Mouse (Mus musculus): Measurements from ENCODE around the gene Fto. TPM values are rescaled to one million over a fixed set of nuclear protein-coding genes. Genes with fewer than 3 reads are reported as not detected.

Fto gene
- polyA plus RNA-seq, 1 experiment from 2014 or later: 19.9 TPM

GRCm38 (mm10) chr8:91347595-91347994, 34.3 kb downstream of the Fto start:
- peaks cover 8% of the 10 kb centered on the region; the same call in 1 of the 2 replicates for H3K4me1 ChIP-seq (ENCODE audit: control insufficient read depth, low read depth, low read length)
- H3K36me3 ChIP-seq (ENCODE audit: control insufficient read depth, insufficient read depth): no peaks in the 10 kb centered on the region
- no peaks in the 10 kb centered on the region for H3K27me3 ChIP-seq (ENCODE audit: control insufficient read depth, insufficient read depth, low read depth, low read length)
- no peak overlapping the region for H3K4me3 ChIP-seq (ENCODE audit: low read depth, low read length)
- no peaks in the 10 kb centered on the region for H3K9me3 ChIP-seq (replicated peaks; ENCODE audit: control insufficient read depth, low read length)
- H3K9ac ChIP-seq (ENCODE audit: low read depth, low read length): no peak overlapping the region
- 62% methylated on average over 6 of the region's 6 CpGs for WGBS (ENCODE audit: insufficient replicate concordance)
- no peak overlapping the region for H3K27ac ChIP-seq (ENCODE audit: low read length)
- ATAC-seq (ENCODE audit: low read depth): no peak
- no peak overlapping the region for H3K4me2 ChIP-seq (ENCODE audit: low read depth, low read length)

- peaks cover 7% of the 10 kb centered on the region for H3K4me1 ChIP-seq (ENCODE audit: control insufficient read depth, low read depth, low read length)
- H3K27ac ChIP-seq (ENCODE audit: low read length): no peak overlapping the region
- H3K4me3 ChIP-seq (ENCODE audit: low read depth, low read length): no peak overlapping the region
- H3K36me3 ChIP-seq (ENCODE audit: control insufficient read depth, insufficient read depth): no peaks in the 10 kb centered on the region
- H3K4me2 ChIP-seq (ENCODE audit: low read depth, low read length): no peak overlapping the region
- no peaks in the 10 kb centered on the region for H3K9me3 ChIP-seq (replicated peaks; ENCODE audit: control insufficient read depth, low read length)
- no peak for ATAC-seq (ENCODE audit: low read depth)
- H3K27me3 ChIP-seq (ENCODE audit: control insufficient read depth, insufficient read depth, low read depth, low read length): no peaks in the 10 kb centered on the region
- 79% methylated on average over 7 of the region's 7 CpGs for WGBS (ENCODE audit: insufficient replicate concordance)
- H3K9ac ChIP-seq (ENCODE audit: low read depth, low read length): no peak overlapping the region
Observed at GRCm38 (mm10) chr8:91349816-91350215, 36.5 kb downstream of the Fto start.

- ATAC-seq (ENCODE audit: low read depth): no peak
Observed at GRCm38 (mm10) chr8:91350628-91351027, 37.3 kb downstream of the Fto start.

GRCm38 (mm10) chr8:91352598-91352997, 39.3 kb downstream of the Fto start:
- Histone ChIP-seq H3K27me3 (ENCODE audit: control insufficient read depth, insufficient read depth, low read depth, low read length) (no peaks in the 10 kb centered on the region), H3K27ac (ENCODE audit: low read length) (no peak overlapping the region), H3K4me3 (ENCODE audit: low read depth, low read length) (no peak overlapping the region), H3K9ac (ENCODE audit: low read depth, low read length) (no peak overlapping the region), H3K4me2 (ENCODE audit: low read depth, low read length) (no peak overlapping the region), H3K36me3 (ENCODE audit: control insufficient read depth, insufficient read depth) (no peaks in the 10 kb centered on the region), H3K9me3 (replicated peaks; ENCODE audit: control insufficient read depth, low read length) (no peaks in the 10 kb centered on the region), H3K4me1 (ENCODE audit: control insufficient read depth, low read depth, low read length) (peaks cover 5% of the 10 kb centered on the region)
- no peak for ATAC-seq (ENCODE audit: low read depth)
- WGBS (ENCODE audit: insufficient replicate concordance): 36% methylated on average over 3 of the region's 3 CpGs

More at GRCm38 (mm10) chr8:91350628-91351027, 37.3 kb downstream of the Fto start:
- Histone ChIP-seq H3K27me3 (ENCODE audit: control insufficient read depth, insufficient read depth, low read depth, low read length) (no peaks in the 10 kb centered on the region), H3K9ac (ENCODE audit: low read depth, low read length) (no peak overlapping the region), H3K27ac (ENCODE audit: low read length) (no peak overlapping the region), H3K4me1 (ENCODE audit: control insufficient read depth, low read depth, low read length) (peaks cover 7% of the 10 kb centered on the region), H3K9me3 (replicated peaks; ENCODE audit: control insufficient read depth, low read length) (no peaks in the 10 kb centered on the region), H3K4me2 (ENCODE audit: low read depth, low read length) (no peak overlapping the region), H3K36me3 (ENCODE audit: control insufficient read depth, insufficient read depth) (no peaks in the 10 kb centered on the region), H3K4me3 (ENCODE audit: low read depth, low read length) (no peak overlapping the region)
- 72% methylated on average over 7 of the region's 7 CpGs for WGBS (ENCODE audit: insufficient replicate concordance)

GRCm38 (mm10) chr8:91353062-91353461, 39.7 kb downstream of the Fto start:
- no peaks in the 10 kb centered on the region for H3K36me3 ChIP-seq (ENCODE audit: control insufficient read depth, insufficient read depth)
- 72% methylated on average over 5 of the region's 5 CpGs for WGBS (ENCODE audit: insufficient replicate concordance)
- ATAC-seq (ENCODE audit: low read depth): peak; percentile 64

GRCm38 (mm10) chr8:91353907-91354306, 40.6 kb downstream of the Fto start:
- no peak for ATAC-seq (ENCODE audit: low read depth)
- 72% methylated on average over 4 of the region's 4 CpGs for WGBS (ENCODE audit: insufficient replicate concordance)
- H3K27ac ChIP-seq (ENCODE audit: low read length): no peak overlapping the region

More at GRCm38 (mm10) chr8:91353062-91353461, 39.7 kb downstream of the Fto start:
- no peak overlapping the region for H3K4me3 ChIP-seq (ENCODE audit: low read depth, low read length)
- H3K4me2 ChIP-seq (ENCODE audit: low read depth, low read length): no peak overlapping the region
- H3K4me1 ChIP-seq (ENCODE audit: control insufficient read depth, low read depth, low read length): peaks cover 5% of the 10 kb centered on the region
- H3K27me3 ChIP-seq (ENCODE audit: control insufficient read depth, insufficient read depth, low read depth, low read length): no peaks in the 10 kb centered on the region
- no peak overlapping the region for H3K27ac ChIP-seq (ENCODE audit: low read length)
- H3K9ac ChIP-seq (ENCODE audit: low read depth, low read length): no peak overlapping the region
- H3K9me3 ChIP-seq (replicated peaks; ENCODE audit: control insufficient read depth, low read length): no peaks in the 10 kb centered on the region

GRCm38 (mm10) chr8:91355301-91355905, 42.1 kb downstream of the Fto start:
- Histone ChIP-seq H3K27ac (ENCODE audit: low read length) (no peak overlapping the region), H3K36me3 (ENCODE audit: control insufficient read depth, insufficient read depth) (no peaks in the 10 kb centered on the region), H3K4me2 (ENCODE audit: low read depth, low read length) (no peak overlapping the region), H3K4me1 (ENCODE audit: control insufficient read depth, low read depth, low read length) (peaks cover 5% of the 10 kb centered on the region), H3K9me3 (replicated peaks; ENCODE audit: control insufficient read depth, low read length) (no peaks in the 10 kb centered on the region), H3K27me3 (ENCODE audit: control insufficient read depth, insufficient read depth, low read depth, low read length) (no peaks in the 10 kb centered on the region), H3K4me3 (ENCODE audit: low read depth, low read length) (no peak overlapping the region), H3K9ac (ENCODE audit: low read depth, low read length) (no peak overlapping the region)
- no peak for ATAC-seq (ENCODE audit: low read depth)
- WGBS (ENCODE audit: insufficient replicate concordance): 59% methylated on average over 10 of the region's 10 CpGs

More at GRCm38 (mm10) chr8:91353907-91354306, 40.6 kb downstream of the Fto start:
- no peak overlapping the region for H3K9ac ChIP-seq (ENCODE audit: low read depth, low read length)
- no peak overlapping the region for H3K4me3 ChIP-seq (ENCODE audit: low read depth, low read length)
- H3K9me3 ChIP-seq (replicated peaks; ENCODE audit: control insufficient read depth, low read length): no peaks in the 10 kb centered on the region
- no peak overlapping the region for H3K4me2 ChIP-seq (ENCODE audit: low read depth, low read length)
- H3K36me3 ChIP-seq (ENCODE audit: control insufficient read depth, insufficient read depth): no peaks in the 10 kb centered on the region
- no peaks in the 10 kb centered on the region for H3K27me3 ChIP-seq (ENCODE audit: control insufficient read depth, insufficient read depth, low read depth, low read length)
- H3K4me1 ChIP-seq (ENCODE audit: control insufficient read depth, low read depth, low read length): peaks cover 5% of the 10 kb centered on the region

- no peak overlapping the region for H3K27ac ChIP-seq (ENCODE audit: low read length)
- H3K4me1 ChIP-seq (ENCODE audit: control insufficient read depth, low read depth, low read length): peaks cover 5% of the 10 kb centered on the region
- no peak overlapping the region for H3K9ac ChIP-seq (ENCODE audit: low read depth, low read length)
- H3K4me3 ChIP-seq (ENCODE audit: low read depth, low read length): no peak overlapping the region
- no peaks in the 10 kb centered on the region for H3K9me3 ChIP-seq (replicated peaks; ENCODE audit: control insufficient read depth, low read length)
- WGBS (ENCODE audit: insufficient replicate concordance): 77% methylated on average over 11 of the region's 11 CpGs
- no peaks in the 10 kb centered on the region for H3K27me3 ChIP-seq (ENCODE audit: control insufficient read depth, insufficient read depth, low read depth, low read length)
- no peaks in the 10 kb centered on the region for H3K36me3 ChIP-seq (ENCODE audit: control insufficient read depth, insufficient read depth)
- no peak for ATAC-seq (ENCODE audit: low read depth)
- no peak overlapping the region for H3K4me2 ChIP-seq (ENCODE audit: low read depth, low read length)
Observed at GRCm38 (mm10) chr8:91355956-91356699, 42.8 kb downstream of the Fto start.

- Histone ChIP-seq H3K4me1 (ENCODE audit: control insufficient read depth, low read depth, low read length) (peaks cover 5% of the 10 kb centered on the region), H3K36me3 (ENCODE audit: control insufficient read depth, insufficient read depth) (no peaks in the 10 kb centered on the region), H3K9me3 (replicated peaks; ENCODE audit: control insufficient read depth, low read length) (no peaks in the 10 kb centered on the region), H3K27ac (ENCODE audit: low read length) (no peak overlapping the region), H3K4me2 (ENCODE audit: low read depth, low read length) (no peak overlapping the region), H3K4me3 (ENCODE audit: low read depth, low read length) (no peak overlapping the region), H3K27me3 (ENCODE audit: control insufficient read depth, insufficient read depth, low read depth, low read length) (no peaks in the 10 kb centered on the region), H3K9ac (ENCODE audit: low read depth, low read length) (no peak overlapping the region)
- no peak for ATAC-seq (ENCODE audit: low read depth)
- 49% methylated on average over 4 of the region's 4 CpGs for WGBS (ENCODE audit: insufficient replicate concordance)
Observed at GRCm38 (mm10) chr8:91357493-91358014, 44.2 kb downstream of the Fto start.

Measured in liver, embryonic 16.5 days (tissue).